Mouse (Mus musculus) left cerebral cortex, adult 9 months (tissue): Measurements from ENCODE around the gene Col2a1.

Experiments used
- DNase-seq, 2 experiments: peaks; one replicate each; pipeline ENCODE4 v3.0.0; 2022; ENCODE audit warnings: low spot score in 2 of 2

Col2a1 gene

DNA sequence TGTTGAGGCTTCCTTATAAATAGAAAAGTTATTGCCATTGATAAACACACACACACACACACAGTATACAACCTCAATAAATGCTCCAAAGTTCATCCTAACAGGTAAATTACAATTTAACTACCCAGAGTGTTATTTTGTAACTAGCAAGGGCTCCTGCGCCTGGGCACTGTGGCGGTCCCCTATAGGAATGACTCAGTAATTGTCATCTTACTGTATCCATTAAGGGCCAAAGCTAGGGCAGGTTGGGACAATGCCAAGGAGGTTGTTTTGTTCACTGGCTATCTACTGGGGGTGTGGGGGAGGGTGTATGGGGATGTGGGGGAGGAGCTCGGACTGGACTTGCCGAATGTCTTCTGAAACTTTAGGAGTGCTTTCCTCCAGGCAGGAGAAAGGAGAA lies 77.5 kb downstream of the Col2a1 start:
- DNase-seq = no peak
